Mouse (Mus musculus) heart, embryonic 14.5 days (tissue): ENCODE results near the gene Mrpl9. TPM values are rescaled to one million over a fixed set of nuclear protein-coding genes. Genes with fewer than 3 reads are reported as not detected.

Experiments used
- ATAC-seq: fragments of 200-750 bp; cut with Nextera tagmentation; 2 replicates; pipeline ENCODE4 v1.8.0; 2017; ENCODE audit warnings: low read depth, moderate TSS enrichment; ENCODE audit not compliant: insufficient number of reproducible peaks, insufficient read depth, low FRiP score
- H3K27ac ChIP-seq, 2 experiments: fragments of 200-500 bp in 1 of 2; fragments of 300-500 bp in 1 of 2; sonication (generic) in 1 of 2; replicated peaks in 1 of 2; 2 replicates each; pipeline ENCODE4 v1.5.1; 2012 to 2014; ENCODE audit warnings: low read depth in 2 of 2, low read length in 2 of 2, control low read depth in 1 of 2, mild to moderate bottlenecking in 1 of 2, mixed read lengths in 1 of 2; ENCODE audit not compliant: control insufficient read depth in 1 of 2, insufficient read depth in 1 of 2
- H3K27me3 ChIP-seq: fragments of 300-500 bp; sonication (generic); 2 replicates; pipeline ENCODE4 v1.6.1; 2014; ENCODE audit warnings: mild to moderate bottlenecking, low read length, control low read depth; ENCODE audit not compliant: control insufficient read depth, insufficient read depth
- H3K36me3 ChIP-seq: fragments of 300-500 bp; sonication (generic); 2 replicates; pipeline ENCODE4 v1.6.1; 2014; ENCODE audit warnings: mild to moderate bottlenecking, control low read depth, low read length, mixed read lengths; ENCODE audit not compliant: control insufficient read depth, insufficient read depth
- H3K4me1 ChIP-seq, 2 experiments: fragments of 200-500 bp in 1 of 2; fragments of 300-500 bp in 1 of 2; sonication (generic) in 1 of 2; 2 replicates each; pipeline ENCODE4 v1.6.1; 2012 to 2014; ENCODE audit warnings: low read length in 2 of 2, control low read depth in 1 of 2, mixed read lengths in 1 of 2; ENCODE audit not compliant: control insufficient read depth in 2 of 2, insufficient read depth in 2 of 2
- H3K4me2 ChIP-seq: fragments of 300-500 bp; sonication (generic); 2 replicates; pipeline ENCODE4 v1.6.1; 2014; ENCODE audit warnings: mild to moderate bottlenecking, low read length
- H3K4me3 ChIP-seq, 2 experiments: fragments of 200-500 bp in 1 of 2; fragments of 300-500 bp in 1 of 2; sonication (generic) in 1 of 2; 2 replicates each; pipeline ENCODE4 v1.5.1; 2012 to 2014; ENCODE audit warnings: low read length in 2 of 2, mild to moderate bottlenecking in 2 of 2, control low read depth in 1 of 2, low read depth in 1 of 2, moderate library complexity in 1 of 2; ENCODE audit not compliant: control insufficient read depth in 1 of 2, insufficient read depth in 1 of 2
- H3K9ac ChIP-seq: fragments of 300-500 bp; sonication (generic); 2 replicates; pipeline ENCODE4 v1.6.1; 2014; ENCODE audit warnings: mild to moderate bottlenecking, low read length
- H3K9me3 ChIP-seq: fragments of 300-500 bp; sonication (generic); 2 replicates; pipeline ENCODE4 v1.6.1; 2016; ENCODE audit warnings: low read length, control low read depth; ENCODE audit not compliant: control insufficient read depth
- WGBS: fragments of 180-500 bp; shearing (Covaris S2); extraction: QIAGEN DNeasy Blood & Tissue Kit; methylation state at CpG from one replicate; pipeline ENCODE4 v1.1.7; 2014; 5-methylcytosine and 5-hydroxymethylcytosine counted together
- polyA plus RNA-seq: library from polyadenylated mRNA; unstranded; fragments of >200 nt; fragmentation: Nextera tagmentation; extraction: Ambion mirVana; gene quantifications from 2 replicates; pipeline ENCODE4 v1.2.1, GENCODE M21; 2014

The Mrpl9 gene
- polyA plus RNA-seq, 1 experiment from 2014 or later = 64.5 TPM

- Histone ChIP-seq H3K9me3 (no peaks in the 10 kb centered on the region), H3K27me3 (peaks cover 54% of the 10 kb centered on the region), H3K4me2 (no peak overlapping the region), H3K36me3 (no peaks in the 10 kb centered on the region), H3K4me3 (no peak overlapping the region), H3K9ac (no peak overlapping the region), H3K4me1 (peaks cover 0 to 4% of the 10 kb centered on the region in 2 experiments; a peak in 1 of 4 replicates), H3K27ac (no peak overlapping the region)
- ATAC-seq = no peak
- WGBS = 20% methylated on average over 7 of the region's 7 CpGs
Observed at GRCm38 (mm10) chr3:94404366-94405054, 38.6 kb upstream of the Mrpl9 start.

DNA sequence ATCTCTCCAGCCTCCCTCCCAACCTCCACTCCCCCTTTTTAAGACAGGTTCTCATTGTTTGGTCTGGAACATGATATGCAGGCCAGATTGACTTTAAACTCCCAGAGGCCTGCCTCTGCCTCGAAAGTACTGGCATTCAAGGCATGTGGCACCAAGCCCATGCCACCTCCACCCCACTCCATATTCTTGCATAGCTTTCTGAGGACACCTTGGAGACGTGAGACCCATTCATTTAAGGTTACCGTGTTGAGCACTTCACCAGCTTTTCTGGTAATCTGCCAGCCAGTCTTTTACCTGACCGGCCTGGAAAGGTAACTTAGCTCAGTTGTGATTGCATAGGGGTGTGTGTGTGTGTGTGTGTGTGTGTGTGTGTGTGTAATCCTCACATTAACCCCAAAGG, 37.6 kb upstream of the Mrpl9 start:
- no peak for ATAC-seq
- Histone ChIP-seq H3K4me1 (peaks cover 0 to 4% of the 10 kb centered on the region in 2 experiments; a peak in 1 of 4 replicates), H3K36me3 (no peaks in the 10 kb centered on the region), H3K27ac (no peak overlapping the region), H3K4me2 (no peak overlapping the region), H3K9ac (no peak overlapping the region), H3K27me3 (peaks cover 43% of the 10 kb centered on the region), H3K9me3 (no peaks in the 10 kb centered on the region), H3K4me3 (no peak overlapping the region)
- WGBS = 59% methylated on average over 4 of the region's 4 CpGs

DNA sequence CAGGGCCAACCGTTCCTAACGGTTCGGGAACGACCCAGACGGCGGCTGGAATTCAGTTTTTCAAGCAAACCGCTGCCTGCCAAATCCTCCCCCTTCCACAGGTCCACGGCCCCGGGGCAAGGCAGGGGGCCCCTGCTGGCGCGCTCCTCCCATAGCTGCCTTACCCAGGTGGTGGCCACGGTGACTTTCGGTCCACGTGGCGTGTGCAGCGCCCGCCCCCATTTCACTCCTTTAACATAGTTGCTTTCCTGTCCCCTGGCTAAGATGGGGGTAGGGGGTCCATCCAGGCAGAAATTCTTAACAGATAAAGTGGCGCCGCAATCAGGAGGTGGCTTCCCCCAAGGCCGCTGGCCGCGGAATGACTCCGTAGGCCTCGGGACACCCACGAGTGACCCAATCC, 30.6 kb upstream of the Mrpl9 start:
- Histone ChIP-seq H3K4me3 (peak overlapping the region; percentile 51 to 54), H3K4me1 (peaks cover 5 to 8% of the 10 kb centered on the region in 2 experiments; a peak in 3 of 4 replicates), H3K36me3 (no peaks in the 10 kb centered on the region), H3K4me2 (peak overlapping the region; percentile 94), H3K9me3 (no peaks in the 10 kb centered on the region), H3K27ac (no peak overlapping the region), H3K9ac (peak overlapping the region; percentile 56; the same call in 1 of the 2 replicates), H3K27me3 (no peaks in the 10 kb centered on the region)
- 11% methylated on average over 25 of the region's 25 CpGs for WGBS
- peak; percentile 29; the same call in 1 of the 2 replicates for ATAC-seq

DNA sequence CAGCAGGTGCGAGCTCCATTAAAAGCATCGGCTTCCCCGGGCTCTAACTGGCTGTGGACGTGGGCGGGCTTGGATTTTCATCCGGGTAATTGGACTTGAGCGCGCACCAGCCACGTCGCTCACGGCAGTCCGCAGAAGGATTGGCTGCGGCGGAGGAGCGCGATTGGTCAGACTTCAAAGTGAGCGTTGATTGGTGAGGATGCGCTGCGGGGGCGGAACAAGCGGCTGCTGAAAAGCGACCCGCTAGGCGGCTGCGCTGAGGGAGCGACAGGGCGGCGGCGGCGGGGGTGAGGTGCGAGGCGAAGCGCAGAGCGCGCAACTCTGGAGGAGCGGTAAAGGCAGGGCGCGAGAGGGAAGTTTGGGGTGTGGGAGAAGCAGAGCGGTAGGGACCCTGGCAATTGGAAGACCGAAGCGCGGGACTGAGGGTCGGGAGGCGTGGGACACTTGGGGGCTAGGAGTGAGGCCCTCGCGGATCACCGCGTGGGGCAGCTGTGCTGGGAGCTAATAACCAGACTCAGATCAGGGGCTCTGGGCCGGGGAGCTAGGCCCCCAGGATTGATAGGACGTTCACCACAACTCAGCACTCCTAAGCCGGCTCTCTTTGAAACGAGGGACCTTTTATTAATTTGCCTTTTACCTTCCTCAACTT, 30.0 kb upstream of the Mrpl9 start, which contains the start of gene Tdrkh:
TSS of gene Tdrkh (plus strand) at position 243 of the 649 bp plus-strand sequence.
- Histone ChIP-seq H3K4me1 (peaks cover 5 to 8% of the 10 kb centered on the region in 2 experiments; a peak in 3 of 4 replicates), H3K4me2 (peak within 1 kb of the TSS; percentile 94), H3K27ac (no peak within 1 kb of the TSS), H3K9me3 (no peaks in the 10 kb centered on the region), H3K4me3 (peak within 1 kb of the TSS; percentile 51 to 54), H3K27me3 (no peaks in the 10 kb centered on the region), H3K36me3 (no peaks in the 10 kb centered on the region), H3K9ac (peak within 1 kb of the TSS; percentile 56; the same call in 1 of the 2 replicates)
- peak; percentile 99 for ATAC-seq
- WGBS = 9% methylated on average over 52 of the region's 52 CpGs

DNA sequence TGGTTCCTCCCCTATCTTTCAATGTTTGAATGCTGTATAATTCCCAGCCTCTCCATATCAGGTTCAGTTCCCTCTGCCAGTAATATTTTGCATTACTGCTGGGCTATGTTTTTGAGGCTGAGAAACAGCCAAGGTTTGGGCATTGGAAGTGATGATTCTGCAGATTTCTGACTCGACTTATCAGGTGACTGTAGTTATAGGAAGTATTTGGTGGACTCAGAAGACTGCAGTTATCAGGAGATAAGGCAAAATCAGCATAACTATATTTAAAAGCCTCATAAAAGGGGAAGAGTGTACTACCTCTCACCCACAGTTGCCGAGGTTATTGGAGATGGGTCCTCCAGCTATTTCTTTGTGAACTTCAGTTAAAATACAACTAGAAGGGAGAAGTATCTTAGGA, 12.1 kb upstream of the Mrpl9 start:
- Histone ChIP-seq H3K9ac (no peak overlapping the region), H3K4me1 (no peaks in the 10 kb centered on the region), H3K4me2 (no peak overlapping the region), H3K4me3 (no peak overlapping the region), H3K27ac (no peak overlapping the region), H3K27me3 (no peaks in the 10 kb centered on the region), H3K9me3 (no peaks in the 10 kb centered on the region), H3K36me3 (no peaks in the 10 kb centered on the region)
- ATAC-seq = no peak
- 57% methylated on average over 2 of the region's 2 CpGs for WGBS

DNA sequence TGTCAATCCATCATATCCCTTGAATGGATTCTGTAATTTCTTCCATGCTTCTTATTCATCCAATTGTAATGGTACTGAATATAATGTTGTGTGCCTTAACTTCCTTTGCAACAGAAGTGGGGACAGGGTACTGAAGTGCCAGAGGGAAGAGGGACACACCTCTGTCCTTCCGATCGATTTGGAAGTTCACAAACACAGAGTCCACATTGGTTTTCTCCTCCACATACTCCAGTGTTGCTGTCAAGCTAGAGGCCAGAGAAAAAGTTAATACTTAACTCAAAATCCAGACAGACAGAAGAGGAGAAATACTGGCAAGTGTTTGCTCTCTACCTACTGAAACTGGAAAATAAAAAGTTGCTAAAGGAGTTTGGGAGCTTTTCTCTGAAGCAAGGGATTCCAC, 8.8 kb upstream of the Mrpl9 start:
- 85% methylated on average over 2 of the region's 2 CpGs for WGBS
- Histone ChIP-seq H3K4me1 (no peaks in the 10 kb centered on the region), H3K4me3 (no peak overlapping the region)

GRCm38 (mm10) chr3:94436420-94436819, 6.7 kb upstream of the Mrpl9 start:
- H3K27ac ChIP-seq = no peak overlapping the region
- ATAC-seq = no peak
- no peaks in the 10 kb centered on the region for H3K4me1 ChIP-seq
- no peaks in the 10 kb centered on the region for H3K9me3 ChIP-seq
- no peak overlapping the region for H3K9ac ChIP-seq
- no peaks in the 10 kb centered on the region for H3K36me3 ChIP-seq
- no peak overlapping the region for H3K4me2 ChIP-seq
- WGBS = 71% methylated on average over 9 of the region's 9 CpGs
- H3K27me3 ChIP-seq = peaks cover 11% of the 10 kb centered on the region
- H3K4me3 ChIP-seq = no peak overlapping the region

More for the DNA sequence above, 8.8 kb upstream of the Mrpl9 start:
- Histone ChIP-seq H3K9ac (no peak overlapping the region), H3K27me3 (no peaks in the 10 kb centered on the region), H3K9me3 (no peaks in the 10 kb centered on the region), H3K36me3 (no peaks in the 10 kb centered on the region), H3K27ac (no peak overlapping the region), H3K4me2 (no peak overlapping the region)
- no peak for ATAC-seq
